8 mouse cellular contexts compared by ENCODE assay signal in the genomic region with DNA sequence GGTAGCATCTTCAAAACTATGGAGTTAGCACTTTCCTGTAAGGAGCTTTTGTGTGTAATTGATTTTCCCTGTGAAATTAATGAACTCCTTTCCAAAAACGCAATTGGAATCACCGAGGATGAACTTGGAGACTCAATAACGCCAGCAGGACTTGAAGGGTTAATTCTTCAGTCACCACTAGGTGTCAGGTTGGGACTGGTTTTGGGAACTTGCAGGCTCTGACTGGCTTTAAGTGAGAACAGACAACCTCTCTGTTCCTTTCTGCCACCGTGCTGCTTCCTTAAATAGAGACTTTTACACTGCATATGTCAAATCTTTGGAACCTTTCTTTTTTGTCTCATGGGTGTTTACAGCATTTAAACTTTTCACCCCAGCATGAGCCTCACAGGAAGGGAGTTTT.
DNase-seq lines count a peak whose midpoint lies in the region; ATAC-seq lines count a peak whose summit lies in the region.

No protein-coding gene starts in this region.

- no peak overlapping the region for H3K27ac ChIP-seq in heart, embryonic 14.5 days (replicated peaks in 1 of 2; ENCODE audit: control insufficient read depth in 1 of 2, insufficient read depth in 1 of 2, low read depth in 2 of 2, low read length in 2 of 2)
- no peak overlapping the region for H3K27ac ChIP-seq in embryonic facial prominence, embryonic 11.5 days (replicated peaks; ENCODE audit: low read depth, low read length)
- H3K27ac ChIP-seq in intestine, embryonic 16.5 days (ENCODE audit: low read length): no peak overlapping the region

- H3K27me3 ChIP-seq in heart, embryonic 14.5 days (ENCODE audit: control insufficient read depth, insufficient read depth, low read length): no peaks in the 10 kb centered on the region
- no peaks in the 10 kb centered on the region for H3K27me3 ChIP-seq in embryonic facial prominence, embryonic 11.5 days (ENCODE audit: control insufficient read depth, insufficient read depth, low read length)
- no peaks in the 10 kb centered on the region for H3K27me3 ChIP-seq in intestine, embryonic 16.5 days (replicated peaks; ENCODE audit: control insufficient read depth, insufficient read depth, low read length)

- WGBS in heart, embryonic 14.5 days: 6% methylated on average over 4 of the region's 4 CpGs
- 3% methylated on average over 4 of the region's 4 CpGs for WGBS in embryonic facial prominence, embryonic 11.5 days
- WGBS in intestine, embryonic 16.5 days: 3% methylated on average over 4 of the region's 4 CpGs

- no peaks in the 10 kb centered on the region for H3K9me3 ChIP-seq in heart, embryonic 14.5 days (ENCODE audit: control insufficient read depth, low read length)
- H3K9me3 ChIP-seq in embryonic facial prominence, embryonic 11.5 days (replicated peaks; ENCODE audit: control insufficient read depth, low read length): no peaks in the 10 kb centered on the region
- H3K9me3 ChIP-seq in intestine, embryonic 16.5 days (ENCODE audit: control insufficient read depth, low read length): no peaks in the 10 kb centered on the region

- no peaks in the 10 kb centered on the region for H3K36me3 ChIP-seq in heart, embryonic 14.5 days (ENCODE audit: control insufficient read depth, insufficient read depth, low read length)
- no peaks in the 10 kb centered on the region for H3K36me3 ChIP-seq in embryonic facial prominence, embryonic 11.5 days (replicated peaks; ENCODE audit: control insufficient read depth, insufficient read depth, low read depth, low read length)
- no peaks in the 10 kb centered on the region for H3K36me3 ChIP-seq in intestine, embryonic 16.5 days (ENCODE audit: control insufficient read depth, insufficient read depth, low read length)

- DNase-seq in heart, postnatal 25 days (ENCODE audit: low spot score): no peak
- peak; percentile 70 for DNase-seq in ZHBTc4 (ENCODE audit: low read depth, low spot score)
- peak; percentile 88 for DNase-seq in embryonic facial prominence, embryonic 11.5 days (ENCODE audit: low spot score)
- peak; percentile 77 to 94 for DNase-seq in left cerebral cortex, postnatal 25 days (ENCODE audit: low spot score in 2 of 2)
- peak; percentile 83 for DNase-seq in right cerebral cortex, adult 18-20 months

- H3K9ac ChIP-seq in heart, embryonic 14.5 days (ENCODE audit: low read length): no peak overlapping the region
- no peak overlapping the region for H3K9ac ChIP-seq in embryonic facial prominence, embryonic 11.5 days (replicated peaks; ENCODE audit: low read length)
- no peak overlapping the region for H3K9ac ChIP-seq in intestine, embryonic 16.5 days (ENCODE audit: low read depth, low read length)

- H3K4me2 ChIP-seq in heart, embryonic 14.5 days (ENCODE audit: low read length): 0 out of 2 replicates have a peak overlapping the region, but pooled peaks have one; percentile 20
- no peak overlapping the region for H3K4me2 ChIP-seq in embryonic facial prominence, embryonic 11.5 days (ENCODE audit: low read depth, low read length)
- no peak overlapping the region for H3K4me2 ChIP-seq in intestine, embryonic 16.5 days (ENCODE audit: low read depth, low read length)

- H3K4me3 ChIP-seq in heart, embryonic 14.5 days (ENCODE audit: control insufficient read depth in 1 of 2, insufficient read depth in 1 of 2, low read depth in 1 of 2, low read length in 2 of 2): no peak overlapping the region
- H3K4me3 ChIP-seq in embryonic facial prominence, embryonic 11.5 days (ENCODE audit: low read depth, low read length): no peak overlapping the region
- H3K4me3 ChIP-seq in intestine, embryonic 16.5 days (ENCODE audit: low read length): no peak overlapping the region

- intact Hi-C loops in heart, postnatal 25 days (cut with DNase I): no loop called here
- intact Hi-C loops in left cerebral cortex, postnatal 25 days (cut with DNase I): loop anchor here (2.0 to 10.0 kb wide), 3 partner anchors 569 to 1351 kb away; no protein-coding TSS in a partner anchor

- no peak for ATAC-seq in heart, embryonic 14.5 days (ENCODE audit: insufficient number of reproducible peaks, insufficient read depth, low FRiP score, low read depth)
- no peak for ATAC-seq in embryonic facial prominence, embryonic 11.5 days (replicated peaks; ENCODE audit: insufficient number of reproducible peaks, low FRiP score, low TSS enrichment, low read depth)
- peak; percentile 42; the same call in 1 of the 2 replicates for ATAC-seq in intestine, embryonic 16.5 days
- ATAC-seq in erythroblast, adult 5-6 weeks (replicated peaks; ENCODE audit: low FRiP score, poor library complexity, severe bottlenecking): no peak

- H3K4me1 ChIP-seq in heart, embryonic 14.5 days (ENCODE audit: control insufficient read depth in 2 of 2, insufficient read depth in 2 of 2, low read length in 2 of 2): no peaks in the 10 kb centered on the region
- H3K4me1 ChIP-seq in embryonic facial prominence, embryonic 11.5 days (ENCODE audit: control insufficient read depth, insufficient read depth, low read length): no peaks in the 10 kb centered on the region
- no peaks in the 10 kb centered on the region for H3K4me1 ChIP-seq in intestine, embryonic 16.5 days (ENCODE audit: control insufficient read depth, insufficient read depth, low read length)
